Mouse (Mus musculus): Measurements from ENCODE around the gene Ifit1.

DNA sequence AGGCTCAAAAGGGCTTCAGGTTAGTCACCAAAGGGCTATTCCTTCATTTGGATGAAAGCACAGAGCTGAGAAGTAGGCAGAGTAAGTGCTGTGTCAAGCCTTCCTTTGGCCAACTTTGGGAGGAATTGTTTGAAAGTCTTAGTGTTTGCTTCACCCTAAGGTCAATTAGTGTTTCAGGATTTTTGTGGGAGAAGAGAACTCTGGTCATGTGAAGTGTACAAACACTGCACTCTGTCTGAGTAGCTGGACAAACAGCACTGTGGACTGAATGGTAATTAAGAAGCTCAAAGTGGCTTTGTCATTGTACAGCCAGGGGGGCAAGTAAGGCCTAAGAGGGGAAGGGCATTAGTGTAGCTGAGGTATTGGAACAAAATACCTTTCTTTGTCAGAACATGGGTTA is 9.2 kb upstream of the Ifit1 start:
- TF ChIP-seq CTCF (IDR thresholded peaks at IDR 0.05; ENCODE audit: control insufficient read depth, insufficient read depth, insufficient read length) (no peak), MYOG (IDR thresholded peaks at IDR 0.05; ENCODE audit: control insufficient read depth, extremely low read depth, insufficient read length) (no peak), FOSL1 (IDR thresholded peaks at IDR 0.05; ENCODE audit: insufficient read depth, low read length, poor library complexity, severe bottlenecking) (no peak)
